Mouse (Mus musculus) frontal cortex, postnatal 25 days (tissue): ENCODE results near the gene Dennd1b.

Experiments used
- DNase-seq, 2 experiments: peaks; one replicate each; pipeline ENCODE4 v3.0.0; 2022; ENCODE audit warnings: low spot score in 2 of 2

Gene Dennd1b

GRCm38 (mm10) chr1:139015118-139015788 lies 52.0 kb downstream of the Dennd1b start:
- no peak for DNase-seq

DNA sequence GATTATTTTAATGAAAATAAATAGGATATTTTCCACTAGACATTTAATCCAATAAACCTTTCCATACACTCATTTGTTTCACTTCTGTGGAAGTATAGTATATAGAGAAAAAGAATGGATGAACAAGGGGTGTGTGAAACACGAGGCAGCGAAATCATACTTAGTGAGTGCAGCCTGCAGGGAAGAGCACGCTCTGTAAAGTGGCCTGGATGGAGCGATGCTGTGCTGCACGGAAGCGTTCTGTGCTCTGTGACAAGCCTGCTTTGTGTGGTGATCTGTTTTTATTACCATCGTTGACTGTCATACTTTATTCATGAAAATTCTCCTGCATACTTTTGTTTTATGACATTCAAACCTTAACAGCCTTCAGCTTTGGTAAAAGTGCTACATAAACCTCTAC lies 58.1 kb downstream of the Dennd1b start:
- no peak for DNase-seq

- DNase-seq: no peak
Measured at GRCm38 (mm10) chr1:139025882-139026645, 62.8 kb downstream of the Dennd1b start.

GRCm38 (mm10) chr1:139029521-139029920 lies 66.3 kb downstream of the Dennd1b start:
- DNase-seq: no peak

DNA sequence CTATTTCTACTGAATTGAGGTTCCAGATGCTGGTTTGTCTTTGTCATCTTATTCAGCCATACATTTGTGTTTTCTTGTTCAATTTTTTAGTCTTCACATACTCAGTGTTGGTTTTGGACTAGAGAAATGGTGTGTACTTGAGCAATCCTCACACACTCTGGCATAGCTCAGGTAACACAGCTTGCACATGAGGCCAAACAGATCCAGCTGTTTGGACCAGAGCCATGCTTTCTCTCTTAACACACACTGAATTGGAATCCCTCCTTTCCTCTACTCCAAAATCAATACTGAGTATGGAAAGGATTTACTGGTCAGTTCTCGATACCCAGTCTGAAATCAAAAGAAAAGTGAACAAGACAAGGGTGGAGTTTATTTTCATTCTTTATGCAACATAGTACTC lies 69.2 kb downstream of the Dennd1b start:
- no peak for DNase-seq

DNA sequence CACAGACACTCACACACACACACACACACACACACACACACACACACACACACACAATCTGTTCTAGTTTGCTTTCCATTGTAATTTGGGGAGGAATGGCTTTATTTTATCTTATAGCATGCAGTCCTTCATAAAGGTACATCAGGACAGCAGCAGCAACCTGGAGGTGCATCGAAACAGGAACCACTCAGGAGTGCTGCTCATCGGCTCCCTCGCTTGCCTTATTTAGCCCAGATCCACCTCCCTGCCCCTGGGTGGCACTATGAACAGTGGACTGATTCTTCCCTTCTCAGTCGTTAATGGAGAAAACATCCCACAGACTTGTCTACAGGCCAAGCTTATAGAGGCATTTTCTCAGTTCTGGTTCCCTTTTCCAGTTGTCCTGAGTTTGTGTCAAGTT lies 71.9 kb downstream of the Dennd1b start:
- no peak for DNase-seq

DNA sequence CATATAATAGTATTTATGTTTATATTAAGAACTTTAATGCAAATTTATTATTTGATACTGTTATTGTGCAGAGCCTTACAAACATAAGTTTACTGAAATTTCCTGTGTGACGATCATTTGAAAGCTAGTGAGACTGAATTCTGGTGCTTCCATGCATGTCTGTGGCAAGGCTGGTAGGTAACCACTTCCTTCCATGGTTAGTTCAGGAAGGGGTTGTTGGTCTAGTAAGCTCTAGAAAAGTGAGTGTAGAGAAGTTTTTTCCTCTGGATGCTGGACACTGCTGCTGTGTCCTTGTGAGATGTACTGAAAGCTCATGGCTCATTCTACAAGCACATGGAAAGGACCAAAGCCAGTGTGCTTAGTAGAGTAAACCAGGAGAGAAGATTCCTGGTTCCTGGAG lies 73.1 kb downstream of the Dennd1b start:
- no peak for DNase-seq

DNA sequence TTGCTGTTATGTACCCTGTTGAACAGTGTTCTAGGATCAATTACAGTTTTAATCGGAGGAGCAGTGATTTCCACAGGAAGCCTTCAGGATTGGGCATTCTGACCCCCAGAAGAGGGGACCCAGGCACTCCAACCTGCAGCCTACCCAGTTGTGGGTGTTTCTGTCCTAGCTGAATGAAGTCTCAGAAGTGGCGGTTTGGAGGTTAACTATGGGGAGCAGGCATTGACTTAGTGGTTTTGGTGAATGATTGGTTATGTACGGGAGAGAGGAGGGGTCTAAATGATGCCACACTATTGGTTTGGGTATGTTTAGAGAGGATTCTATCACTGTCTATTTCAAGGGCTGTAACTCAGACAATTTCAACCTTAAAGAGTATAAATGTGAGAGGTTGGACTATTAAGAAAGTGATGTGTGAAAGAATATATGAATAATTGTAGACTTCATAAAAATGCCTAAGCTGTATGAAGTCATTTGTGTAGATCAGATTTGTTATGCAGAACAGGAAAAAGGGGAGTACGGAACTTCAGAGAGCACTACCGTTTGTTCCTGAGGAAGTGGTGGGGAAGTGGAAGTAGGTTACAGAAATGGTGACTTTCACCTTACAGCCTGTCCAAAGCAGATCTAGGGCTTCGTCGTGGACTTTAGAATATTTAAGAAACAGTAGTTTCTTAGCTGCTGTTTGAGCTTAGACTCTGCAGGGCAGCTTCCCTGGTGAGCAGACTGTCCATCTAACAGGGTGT lies 73.7 kb downstream of the Dennd1b start:
- no peak for DNase-seq

GRCm38 (mm10) chr1:139038074-139038473 lies 74.8 kb downstream of the Dennd1b start:
- no peak for DNase-seq

DNA sequence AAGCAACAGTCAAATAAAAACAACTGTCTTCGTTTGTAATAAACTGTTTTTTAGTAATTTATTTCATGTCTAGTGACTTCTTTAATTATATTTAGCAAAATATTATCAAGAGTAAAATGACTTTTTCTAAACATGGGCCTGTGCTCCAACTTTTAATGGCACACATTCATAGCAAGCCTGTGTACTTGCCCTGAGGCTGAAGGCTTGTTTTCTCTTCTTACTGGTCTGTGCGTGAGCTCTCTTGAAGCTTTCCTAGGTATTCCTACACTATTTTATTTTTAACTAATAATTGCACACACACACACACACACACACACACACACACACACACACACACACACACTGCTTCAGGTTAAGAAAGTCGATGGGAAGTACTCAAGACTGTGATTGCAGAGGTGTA lies 75.4 kb downstream of the Dennd1b start:
- no peak for DNase-seq

GRCm38 (mm10) chr1:139039529-139040230 lies 76.4 kb downstream of the Dennd1b start:
- no peak for DNase-seq

DNA sequence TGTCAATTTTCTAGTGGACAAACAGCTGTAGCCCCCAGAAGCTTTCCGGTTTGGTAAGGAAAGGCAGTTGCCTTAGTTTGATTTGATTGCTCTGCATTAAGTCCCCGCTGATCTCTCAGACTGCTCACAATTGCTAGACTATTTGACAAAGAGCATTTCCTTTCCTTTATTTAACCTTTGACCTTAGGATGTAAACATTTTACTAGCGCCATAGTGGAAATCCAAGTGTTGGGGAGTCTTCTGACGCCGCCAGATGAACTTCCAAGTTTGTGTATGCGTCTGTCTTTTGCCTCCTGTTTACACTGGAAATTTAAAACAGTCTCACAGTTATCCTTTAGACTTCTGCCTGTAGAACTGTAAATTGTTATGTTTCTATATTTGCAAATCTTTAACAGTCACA lies 85.8 kb downstream of the Dennd1b start:
- DNase-seq: no peak

DNA sequence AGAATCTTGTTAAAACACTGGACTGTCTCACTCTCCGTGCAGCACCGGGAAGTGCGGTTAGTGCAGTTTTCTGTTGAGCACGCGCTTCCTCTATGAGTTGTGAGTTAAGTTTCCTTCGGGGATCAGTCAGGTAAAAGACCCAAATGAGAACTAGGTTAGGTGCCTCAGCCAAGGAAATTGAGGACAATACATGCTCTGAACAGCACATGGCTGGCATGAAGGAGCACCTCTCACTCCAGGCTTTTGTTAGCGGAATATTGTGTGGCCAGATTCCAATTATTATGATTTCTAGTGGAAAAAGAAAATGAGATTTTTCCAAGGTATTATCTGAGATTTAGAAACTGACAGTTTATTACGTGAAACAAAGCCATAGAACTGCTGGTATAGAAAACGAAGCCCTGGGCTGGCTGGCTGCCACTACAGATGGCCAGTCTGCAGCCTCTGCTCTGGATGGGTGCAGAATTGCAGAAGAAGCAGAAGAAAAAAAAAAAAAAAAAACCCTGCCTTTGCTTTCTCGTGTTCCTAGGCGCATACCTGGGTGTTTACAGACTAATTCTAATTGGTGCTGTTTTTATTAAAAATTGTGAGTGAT lies 86.7 kb downstream of the Dennd1b start:
- no peak for DNase-seq

- DNase-seq: no peak
Measured at GRCm38 (mm10) chr1:139053003-139053402, 89.8 kb downstream of the Dennd1b start.

GRCm38 (mm10) chr1:139060301-139060700 lies 97.1 kb downstream of the Dennd1b start:
- no peak for DNase-seq

DNA sequence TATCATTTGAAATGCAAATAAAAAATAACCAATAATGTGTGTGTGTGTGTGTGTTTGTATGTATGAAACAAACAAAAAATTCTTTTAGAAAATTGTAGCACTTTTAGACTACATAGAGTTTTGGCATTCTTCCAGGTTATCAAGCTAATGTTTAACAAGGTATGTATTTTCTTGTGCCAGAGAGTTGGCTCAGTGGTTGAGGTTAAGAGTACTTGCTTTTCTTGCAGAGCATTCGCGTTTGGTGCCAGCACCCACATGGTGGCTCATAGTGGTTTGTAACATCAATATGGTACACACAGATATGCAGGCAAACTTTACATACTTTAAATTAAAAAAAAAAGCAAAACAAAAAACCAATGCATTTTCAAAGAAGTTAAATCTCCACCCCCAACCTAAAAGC lies 101.5 kb downstream of the Dennd1b start:
- no peak for DNase-seq

DNA sequence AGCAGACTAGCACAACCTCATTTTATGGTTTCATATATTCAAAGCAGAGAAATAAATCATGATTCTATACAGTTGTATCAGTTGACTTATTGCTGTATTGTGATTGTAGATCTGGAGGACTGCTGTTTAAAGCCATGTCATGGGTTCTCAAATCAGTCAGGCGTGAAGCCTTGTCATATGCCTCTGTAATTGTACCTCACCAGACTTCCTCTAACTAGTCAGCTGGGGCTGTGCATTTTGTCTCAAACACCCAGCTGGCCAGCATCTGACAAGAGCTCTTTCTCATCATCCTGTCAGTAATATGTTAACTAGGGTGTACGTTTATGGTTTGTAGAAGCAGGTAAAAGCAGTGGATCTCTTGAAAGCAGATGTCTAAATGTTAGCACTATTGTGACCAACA lies 104.0 kb downstream of the Dennd1b start:
- DNase-seq: no peak

GRCm38 (mm10) chr1:139071015-139071414 lies 107.8 kb downstream of the Dennd1b start:
- no peak for DNase-seq

GRCm38 (mm10) chr1:139075671-139076070 lies 112.4 kb downstream of the Dennd1b start:
- DNase-seq: no peak

DNA sequence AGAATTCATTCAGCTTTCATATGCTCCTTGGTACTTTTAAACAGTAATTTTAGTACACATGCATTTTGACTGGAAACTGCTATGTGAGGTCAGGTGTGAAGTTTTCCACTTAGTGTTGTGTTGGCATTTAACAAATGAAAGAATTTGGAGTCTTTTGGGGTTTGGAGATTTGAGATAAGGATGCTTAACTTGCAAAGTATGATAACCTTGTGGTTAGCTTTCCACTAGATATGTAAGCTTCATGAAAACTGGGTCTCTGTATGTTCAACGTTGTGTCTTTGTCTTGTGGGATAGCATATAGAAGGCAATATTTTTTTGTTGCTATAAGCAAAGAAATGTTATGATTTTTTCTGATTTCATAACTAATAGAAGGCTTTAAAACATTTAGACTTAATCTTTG lies 114.8 kb downstream of the Dennd1b start:
- no peak for DNase-seq

DNA sequence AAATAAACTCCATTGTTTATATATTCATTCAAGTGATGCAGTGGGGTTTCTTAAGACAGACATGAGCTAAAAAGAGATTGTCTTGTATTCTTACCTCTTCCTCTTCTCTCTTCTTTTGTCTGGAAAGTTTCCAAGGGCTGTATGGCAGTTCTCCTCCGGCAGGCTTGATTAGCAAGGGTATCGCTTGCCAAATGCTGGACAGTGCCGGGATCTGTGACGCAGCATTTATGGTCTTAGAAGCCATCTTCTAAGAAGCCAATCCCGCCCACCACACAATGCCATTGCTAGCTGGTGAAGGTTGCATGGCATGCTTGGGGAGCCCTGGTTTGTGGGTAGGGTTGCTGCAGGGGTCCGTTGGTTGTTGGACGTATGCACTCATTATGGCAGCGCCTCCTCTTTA lies 115.8 kb downstream of the Dennd1b start:
- no peak for DNase-seq

- no peak for DNase-seq
Measured at GRCm38 (mm10) chr1:139079523-139079922, 116.3 kb downstream of the Dennd1b start.
